Mouse (Mus musculus) E14TG2a.4 (cell line): Measurements from ENCODE around the gene Hip1r.

ENCODE experiments used
- CTCF ChIP-seq: conservative IDR thresholded peaks from 2 replicates; pipeline ENCODE4 v1.5.1; 2014; ENCODE audit warnings: low read length
- POU5F1 ChIP-seq: IDR thresholded peaks from 2 replicates; pipeline ENCODE4 v1.6.1; 2014; ENCODE audit warnings: low read length, borderline replicate concordance

DNA sequence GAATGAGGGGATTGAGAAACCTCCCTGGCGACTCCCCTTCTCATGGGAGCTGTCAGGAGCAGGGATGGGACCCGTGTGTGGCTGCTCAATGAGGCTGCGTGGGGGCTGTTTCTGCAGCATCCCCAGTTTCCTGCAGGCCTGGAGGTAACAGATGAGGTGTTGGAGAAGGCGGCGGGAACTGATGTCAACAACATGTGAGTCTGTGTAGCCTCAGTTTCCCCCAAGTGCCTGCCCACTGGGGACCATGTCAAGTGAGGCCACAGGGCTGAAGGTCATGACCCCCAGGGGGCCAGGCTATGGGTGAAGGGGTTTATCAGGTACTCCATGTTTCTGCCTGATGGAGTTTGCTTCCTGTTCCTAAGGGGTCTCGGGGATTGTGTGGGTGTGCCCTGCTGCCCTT, 17.9 kb downstream of the Hip1r start:
- no peak for TF ChIP-seq CTCF
- no peak for TF ChIP-seq POU5F1
